Comparison of ENCODE assay signal across 31 mouse cellular contexts in genomic region chr13:47076156-47076555, GRCm38 (mm10).
"Had no signal": no experiment of that assay in that cellular context is flagged by ENCODE, and none has a peak within 500 bp of the region (broad histone marks: within the 10 kb centered on the region; RNA-seq: fewer than 3 reads in every experiment).

No protein-coding gene starts in this region.

- H3K4me1 ChIP-seq: limb, embryonic 12.5 days; limb, embryonic 13.5 days; liver, embryonic 12.5 days; lung, embryonic 15.5 days; midbrain, embryonic 10.5 days; midbrain, embryonic 12.5 days; midbrain, embryonic 13.5 days; midbrain, embryonic 15.5 days; neural tube, embryonic 12.5 days; neural tube, embryonic 13.5 days had no signal

- ATAC-seq: liver, embryonic 12.5 days; liver, postnatal 0 days; lung, postnatal 0 days; midbrain, embryonic 13.5 days; midbrain, embryonic 15.5 days; midbrain, embryonic 16.5 days had no signal

- H3K4me2 ChIP-seq: limb, embryonic 12.5 days; limb, embryonic 13.5 days; liver, embryonic 11.5 days; liver, embryonic 12.5 days; liver, embryonic 13.5 days; liver, embryonic 15.5 days; lung, embryonic 14.5 days; lung, embryonic 15.5 days; midbrain, embryonic 11.5 days; midbrain, embryonic 12.5 days; midbrain, embryonic 13.5 days; midbrain, embryonic 15.5 days; neural tube, embryonic 12.5 days; neural tube, embryonic 13.5 days had no signal

- H3K9me3 ChIP-seq: limb, embryonic 13.5 days; liver, embryonic 12.5 days; liver, embryonic 13.5 days; liver, embryonic 15.5 days; lung, embryonic 15.5 days; midbrain, embryonic 10.5 days; midbrain, embryonic 12.5 days; midbrain, embryonic 15.5 days; neural tube, embryonic 12.5 days; neural tube, embryonic 13.5 days had no signal

- H3K4me3 ChIP-seq: limb, embryonic 12.5 days; limb, embryonic 13.5 days; liver, embryonic 12.5 days; liver, embryonic 13.5 days; liver, embryonic 15.5 days; lung, embryonic 15.5 days; megakaryocyte, embryonic 14.5 days; midbrain, embryonic 10.5 days; midbrain, embryonic 12.5 days; midbrain, embryonic 13.5 days; midbrain, embryonic 15.5 days; myocyte; neural tube, embryonic 12.5 days; neural tube, embryonic 13.5 days had no signal

- H3K9ac ChIP-seq: limb, embryonic 12.5 days; limb, embryonic 13.5 days; liver, embryonic 12.5 days; liver, embryonic 13.5 days; liver, embryonic 14.5 days; liver, embryonic 15.5 days; liver, postnatal 0 days; lung, embryonic 14.5 days; lung, embryonic 15.5 days; midbrain, embryonic 12.5 days; midbrain, embryonic 13.5 days; midbrain, embryonic 15.5 days; neural tube, embryonic 12.5 days; neural tube, embryonic 13.5 days had no signal

- DNase-seq: left cerebral cortex, postnatal 4 days; liver; liver, embryonic 13.5 days; liver, postnatal 0 days; lung, adult 18-20 months; lung, adult 2 months; lung, embryonic 14.5 days; lung, postnatal 10 days; lung, postnatal 14 days; lung, postnatal 36 days; lung, postnatal 4 days; midbrain, embryonic 14.5 days had no signal

- H3K27ac ChIP-seq: limb, embryonic 12.5 days; limb, embryonic 13.5 days; liver, embryonic 12.5 days; liver, embryonic 13.5 days; liver, embryonic 14.5 days; liver, embryonic 15.5 days; lung, embryonic 15.5 days; macrophage; midbrain, embryonic 10.5 days; midbrain, embryonic 12.5 days; midbrain, embryonic 13.5 days; midbrain, embryonic 15.5 days; neural tube, embryonic 12.5 days; neural tube, embryonic 13.5 days had no signal

- H3K27me3 ChIP-seq: limb, embryonic 12.5 days; limb, embryonic 13.5 days; liver, embryonic 12.5 days; liver, embryonic 13.5 days; liver, embryonic 15.5 days; lung, embryonic 15.5 days; megakaryocyte, embryonic 14.5 days; midbrain, embryonic 12.5 days; midbrain, embryonic 13.5 days; midbrain, embryonic 15.5 days; neural tube, embryonic 12.5 days; neural tube, embryonic 13.5 days had no signal
